Mouse (Mus musculus) 3T3-L1 (cell line): ENCODE measurements around the gene Dync1i1.

ENCODE experiments used
- DNase-seq: peaks from one replicate; pipeline ENCODE4 v3.0.0-alpha.2; 2015; ENCODE audit warnings: low read depth, low spot score

The Dync1i1 gene

DNA sequence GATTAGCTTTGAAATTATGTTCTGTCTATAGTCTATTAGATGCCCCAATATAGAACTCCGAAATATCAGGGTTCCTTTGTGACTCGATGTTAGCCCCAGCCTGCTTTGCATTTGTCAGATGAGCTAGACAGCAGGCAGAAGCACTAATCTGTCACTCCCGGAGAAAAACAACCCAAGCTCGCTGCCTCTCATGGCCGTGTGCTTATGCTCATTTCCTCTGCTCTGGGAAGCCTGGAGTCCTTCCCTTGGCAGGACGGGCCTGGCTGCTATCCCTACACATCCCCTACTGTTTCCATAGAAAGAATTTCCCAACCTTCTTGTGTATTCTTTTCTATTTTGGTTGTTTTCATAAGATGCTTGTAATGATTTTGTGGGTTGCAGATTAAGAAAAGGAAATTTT, 130.1 kb downstream of the Dync1i1 start:
- no peak for DNase-seq

DNA sequence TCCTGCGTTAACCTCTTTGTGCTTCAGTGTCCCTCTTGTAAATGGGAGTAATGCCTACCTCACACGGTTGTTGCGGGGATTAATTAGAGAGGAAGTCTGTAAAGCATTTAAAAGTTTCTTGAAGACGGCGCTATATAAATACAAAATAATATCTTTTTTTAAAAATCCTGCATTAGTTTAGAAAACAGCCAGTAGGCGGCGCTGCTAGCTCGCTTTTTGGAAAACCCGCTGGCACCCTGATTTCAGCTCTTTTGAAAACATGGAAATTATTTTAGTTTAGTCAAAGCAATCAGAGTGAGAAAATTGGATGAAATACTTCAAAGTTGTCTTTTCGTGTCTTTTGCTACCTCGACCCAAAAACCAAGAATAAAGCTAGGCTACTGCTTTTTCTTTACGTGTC, 132.9 kb downstream of the Dync1i1 start:
- DNase-seq: peak; percentile 78

DNA sequence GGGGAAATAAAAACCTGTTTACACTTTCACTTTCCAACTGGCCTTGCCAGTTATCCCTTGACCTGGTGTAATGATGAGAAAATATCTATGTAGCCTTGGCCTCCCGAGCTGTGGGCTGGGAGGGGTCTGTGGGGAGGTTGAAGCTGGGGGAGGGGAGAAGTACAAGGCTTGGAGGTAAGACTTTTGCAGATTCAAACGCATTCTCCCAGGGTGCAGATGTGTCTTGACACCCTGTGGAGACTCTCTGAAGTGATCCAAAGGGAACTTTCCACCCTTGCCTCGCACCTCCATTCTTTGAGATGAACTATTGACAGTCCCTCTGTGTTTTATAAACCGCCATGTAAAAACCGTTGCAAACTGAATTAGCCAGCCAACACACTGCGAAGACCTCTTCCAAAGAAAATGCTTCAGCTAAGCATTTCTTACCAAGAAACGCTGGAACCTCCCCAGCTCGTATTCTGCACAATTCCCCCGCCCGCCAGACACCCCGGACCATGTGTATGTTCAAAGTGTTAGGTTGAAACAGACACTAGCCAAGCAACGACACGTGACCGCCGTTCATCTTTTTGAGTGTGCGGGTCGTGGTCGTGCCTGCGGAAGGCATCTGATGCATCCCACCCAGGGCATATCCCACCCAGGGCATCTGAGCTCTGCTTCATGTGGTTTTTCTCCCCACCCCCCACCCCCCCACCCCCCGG, 133.6 kb downstream of the Dync1i1 start:
- DNase-seq: no peak

DNA sequence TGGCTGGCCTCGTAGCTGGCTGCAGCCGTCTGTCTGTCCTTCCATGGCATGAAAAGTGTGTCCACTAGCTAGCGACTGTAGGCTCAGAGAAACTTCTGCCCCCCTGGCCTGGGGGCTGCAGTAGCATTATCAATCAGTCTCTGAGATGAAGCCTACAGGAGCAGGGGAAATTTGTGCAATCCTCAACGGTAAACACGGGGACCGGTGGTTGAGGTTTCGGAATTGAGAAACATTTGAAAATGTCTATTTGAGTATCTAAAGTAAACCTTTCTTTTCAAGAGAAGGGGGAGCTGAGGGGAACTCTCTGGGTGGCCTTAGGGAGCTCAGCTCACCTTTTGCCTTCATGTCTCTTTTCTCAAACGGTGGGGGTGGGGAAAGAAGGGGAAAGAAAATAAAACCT, 134.2 kb downstream of the Dync1i1 start:
- DNase-seq: no peak

DNA sequence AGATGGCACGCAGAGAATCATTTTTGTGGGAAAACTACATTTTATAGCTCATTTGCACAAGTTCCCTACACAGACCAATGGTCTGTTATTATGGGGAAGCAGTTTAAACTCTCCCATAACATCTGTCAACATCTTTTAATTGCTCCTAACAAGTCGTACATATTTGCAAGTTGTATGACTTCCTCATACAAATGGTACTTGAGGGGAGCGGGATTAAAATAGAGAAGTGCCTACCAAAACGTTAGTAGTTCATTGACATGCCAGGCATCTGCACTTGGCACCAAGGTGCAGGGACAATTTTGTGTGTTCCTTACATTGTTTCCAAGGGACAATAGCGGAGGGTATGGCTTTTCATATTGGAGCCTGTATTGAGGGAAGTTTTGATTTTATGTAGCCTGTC, 140.7 kb downstream of the Dync1i1 start:
- DNase-seq: no peak

DNA sequence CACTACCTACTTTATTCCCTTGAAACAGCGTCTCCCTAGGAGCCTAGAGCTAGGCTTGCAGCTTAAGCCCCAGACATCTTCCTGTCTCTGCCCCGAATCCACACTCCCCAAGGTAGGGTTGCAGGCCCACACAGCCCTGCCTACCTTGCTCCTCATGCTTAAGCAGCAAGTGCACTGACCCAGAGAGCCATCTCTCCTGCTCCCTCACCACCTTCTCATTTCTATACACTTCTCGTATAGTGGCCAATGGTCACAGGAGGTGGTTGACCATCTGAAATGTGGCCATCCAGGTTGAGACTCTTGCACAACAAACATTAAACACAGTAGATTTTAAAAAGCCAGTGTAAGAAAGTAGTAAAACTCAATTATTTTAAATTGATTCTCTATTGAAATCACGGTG, 141.8 kb downstream of the Dync1i1 start:
- no peak for DNase-seq

DNA sequence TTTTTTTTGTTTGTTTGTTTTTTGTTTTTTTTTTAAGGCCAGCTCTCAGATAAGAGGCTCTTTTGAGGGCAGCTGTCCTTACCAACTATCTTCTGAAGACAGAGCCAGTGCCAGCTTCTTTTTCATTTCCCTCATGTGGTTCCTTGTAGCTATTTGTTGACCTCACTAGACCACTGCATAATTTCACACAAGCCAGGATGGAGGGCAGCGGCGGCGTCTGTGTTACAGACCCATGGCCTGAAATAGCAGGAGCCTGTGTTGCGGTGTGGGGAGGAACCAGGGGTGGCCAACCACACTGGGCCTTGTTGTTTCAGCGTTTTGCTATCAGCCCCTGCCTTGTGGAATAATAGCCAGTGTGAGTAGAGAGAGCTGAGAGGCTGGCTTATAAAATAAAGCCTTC, 145.6 kb downstream of the Dync1i1 start:
- no peak for DNase-seq

DNA sequence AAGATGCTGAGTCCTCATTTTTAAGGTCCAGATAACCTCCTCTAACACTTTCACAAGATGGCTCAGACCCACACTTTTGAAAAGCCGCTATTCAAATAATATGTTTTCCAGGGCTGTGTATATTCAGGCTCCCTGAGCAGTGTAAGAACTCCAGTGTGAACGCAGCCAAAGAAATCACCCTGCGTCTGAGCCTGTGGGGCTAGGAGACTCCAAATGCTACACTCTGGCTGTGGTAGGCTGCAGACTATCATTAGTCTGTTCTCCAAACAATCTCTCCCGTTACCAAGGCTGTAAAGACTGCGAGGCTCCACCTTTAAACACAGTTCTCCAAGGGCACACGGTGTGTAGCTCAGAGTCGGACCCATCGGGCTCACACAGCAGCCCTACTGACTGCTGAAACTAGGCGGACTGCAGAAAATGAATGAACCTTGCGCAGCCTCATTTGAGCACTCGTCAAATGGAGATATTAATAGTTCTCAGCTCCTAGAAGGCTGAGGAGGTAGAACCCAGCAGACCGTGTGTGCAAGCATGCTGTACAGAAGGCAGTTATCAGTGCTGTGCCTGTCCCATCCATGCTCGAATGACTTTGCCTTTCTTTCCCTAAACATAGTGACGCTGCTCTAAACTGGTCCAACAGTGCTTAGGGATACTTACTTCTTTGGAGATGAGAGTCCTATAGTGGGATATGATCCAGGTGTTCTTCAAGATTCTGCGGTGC, 146.3 kb downstream of the Dync1i1 start:
- DNase-seq: no peak

DNA sequence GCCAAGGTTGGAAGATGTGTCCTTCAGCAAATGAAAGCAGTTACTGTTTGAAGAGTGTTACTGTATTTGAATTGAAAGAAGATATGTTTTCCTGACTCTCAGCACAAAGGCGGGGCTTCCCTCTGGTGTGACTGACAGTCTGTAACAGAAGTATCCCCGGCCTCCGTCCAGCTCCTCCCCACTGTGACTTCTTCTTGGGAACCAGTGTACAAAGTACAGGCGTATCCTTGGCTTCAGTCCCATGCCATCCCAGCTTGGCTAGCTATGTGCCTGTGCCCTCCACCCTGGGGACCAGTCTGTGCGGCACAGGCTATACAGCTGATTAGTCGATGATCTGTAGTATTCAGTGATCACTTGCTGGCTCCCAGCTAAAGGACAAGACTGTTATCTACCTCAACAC, 163.9 kb downstream of the Dync1i1 start:
- no peak for DNase-seq

DNA sequence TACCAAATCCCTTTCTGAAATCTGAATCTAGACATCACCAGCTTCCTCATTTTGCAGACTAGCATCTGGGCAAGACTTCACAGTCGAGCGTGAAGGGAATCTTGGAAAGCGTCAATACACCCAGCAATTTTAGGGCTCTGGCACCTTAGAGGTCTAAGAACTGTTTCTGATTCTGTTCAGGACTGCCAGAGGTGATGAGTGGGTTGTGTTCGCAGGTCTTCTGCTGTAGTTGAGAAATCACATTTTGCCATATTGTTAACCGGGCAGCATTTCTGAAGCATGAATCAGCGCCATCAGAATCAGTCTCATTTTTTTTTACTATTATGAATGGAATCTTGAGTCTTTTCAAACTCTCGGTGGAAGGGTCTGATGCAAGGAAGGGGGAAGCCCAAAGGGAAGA, 185.9 kb downstream of the Dync1i1 start:
- DNase-seq: peak; percentile 68

DNA sequence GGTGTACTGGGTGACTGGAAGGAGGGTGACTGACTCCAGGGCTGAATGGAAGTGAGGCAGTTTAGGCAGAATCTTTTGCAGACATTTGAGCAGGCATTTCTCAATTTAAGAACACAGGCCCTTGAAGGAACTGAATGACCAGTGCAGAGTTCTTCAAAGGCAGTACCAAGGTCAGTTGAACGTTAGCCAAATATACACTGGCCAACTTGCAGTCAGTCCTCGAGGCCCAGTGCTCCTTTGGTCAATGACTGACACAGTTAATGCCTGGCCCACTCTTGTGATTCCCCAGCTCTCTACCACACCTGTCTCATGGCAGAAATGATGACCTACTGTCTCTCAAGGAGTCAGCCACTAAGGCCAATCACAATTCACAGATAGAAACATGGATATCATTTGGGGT, 189.6 kb downstream of the Dync1i1 start:
- DNase-seq: no peak

DNA sequence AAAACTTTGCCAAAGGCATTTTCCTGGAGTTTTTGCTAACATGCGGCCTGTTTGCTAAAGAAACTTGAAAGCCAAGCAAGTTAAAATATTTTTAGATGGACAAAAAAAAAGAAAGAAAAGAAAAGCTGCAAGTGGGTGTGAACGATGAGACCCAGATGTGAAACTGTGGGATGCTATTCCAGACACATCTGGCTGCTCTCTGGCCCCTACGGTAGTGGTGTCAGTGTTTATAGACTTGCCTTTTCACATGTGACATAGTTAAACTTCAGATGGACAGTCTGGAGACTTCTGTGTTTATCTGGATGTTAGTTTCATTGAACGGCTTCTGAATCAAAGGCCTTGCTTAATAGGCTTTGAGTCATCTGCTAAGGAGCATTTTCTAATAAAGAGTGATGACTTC, 195.2 kb downstream of the Dync1i1 start:
- DNase-seq: no peak

DNA sequence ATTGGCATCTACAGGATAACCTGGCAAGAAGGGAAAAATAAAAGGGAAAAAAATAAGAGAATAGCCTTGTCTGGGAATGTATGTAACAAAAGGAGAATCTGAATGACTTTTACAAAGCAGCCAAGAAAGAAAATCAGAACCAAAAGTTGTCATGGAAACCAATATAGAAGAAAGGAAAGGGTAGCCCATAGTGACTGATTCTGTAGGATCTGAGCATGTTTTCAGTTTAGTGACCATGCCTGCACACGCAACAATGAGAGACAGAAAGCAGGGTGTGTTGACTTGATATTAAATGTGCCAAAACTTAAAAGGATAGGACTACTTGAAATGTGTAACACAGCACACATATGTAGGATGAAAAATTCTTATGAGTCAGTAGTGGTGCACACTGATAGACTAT, 197.2 kb downstream of the Dync1i1 start:
- no peak for DNase-seq

DNA sequence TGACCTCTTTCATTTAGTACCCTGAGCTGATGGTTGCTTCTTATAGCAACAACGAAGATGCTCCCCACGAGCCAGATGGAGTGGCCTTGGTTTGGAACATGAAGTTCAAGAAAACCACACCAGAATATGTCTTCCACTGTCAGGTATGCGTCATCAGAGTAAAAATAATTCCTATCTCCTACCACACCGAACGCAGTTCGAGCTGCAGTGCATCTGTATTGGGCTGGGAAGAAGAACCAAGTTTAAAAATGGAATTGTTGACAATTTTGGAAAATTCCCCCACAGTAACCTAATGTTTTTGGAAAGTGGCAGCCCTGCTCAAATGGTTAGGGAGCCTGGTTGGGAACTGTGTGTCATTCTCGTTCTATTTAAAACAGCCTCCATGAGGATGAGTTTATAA, 197.7 kb downstream of the Dync1i1 start:
- no peak for DNase-seq

DNA sequence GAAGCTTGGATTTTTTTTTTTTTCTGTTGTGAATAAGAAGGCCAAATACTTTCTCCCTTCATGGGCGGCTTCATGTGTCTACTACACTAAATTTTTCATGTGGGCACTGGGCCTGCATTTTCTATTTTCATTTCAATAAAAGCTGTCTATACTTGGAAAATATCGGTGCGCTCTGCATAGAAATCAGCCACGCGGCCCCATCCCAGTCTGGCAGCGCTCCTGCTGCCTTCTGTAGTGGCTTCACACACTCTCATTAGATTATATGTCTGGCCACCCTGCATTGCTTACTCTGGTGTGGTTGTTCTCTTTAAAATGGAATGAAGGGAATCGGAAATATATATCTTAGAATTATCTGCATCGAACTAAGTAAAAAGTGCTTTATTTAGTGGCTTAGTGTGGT, 204.7 kb downstream of the Dync1i1 start:
- no peak for DNase-seq

DNA sequence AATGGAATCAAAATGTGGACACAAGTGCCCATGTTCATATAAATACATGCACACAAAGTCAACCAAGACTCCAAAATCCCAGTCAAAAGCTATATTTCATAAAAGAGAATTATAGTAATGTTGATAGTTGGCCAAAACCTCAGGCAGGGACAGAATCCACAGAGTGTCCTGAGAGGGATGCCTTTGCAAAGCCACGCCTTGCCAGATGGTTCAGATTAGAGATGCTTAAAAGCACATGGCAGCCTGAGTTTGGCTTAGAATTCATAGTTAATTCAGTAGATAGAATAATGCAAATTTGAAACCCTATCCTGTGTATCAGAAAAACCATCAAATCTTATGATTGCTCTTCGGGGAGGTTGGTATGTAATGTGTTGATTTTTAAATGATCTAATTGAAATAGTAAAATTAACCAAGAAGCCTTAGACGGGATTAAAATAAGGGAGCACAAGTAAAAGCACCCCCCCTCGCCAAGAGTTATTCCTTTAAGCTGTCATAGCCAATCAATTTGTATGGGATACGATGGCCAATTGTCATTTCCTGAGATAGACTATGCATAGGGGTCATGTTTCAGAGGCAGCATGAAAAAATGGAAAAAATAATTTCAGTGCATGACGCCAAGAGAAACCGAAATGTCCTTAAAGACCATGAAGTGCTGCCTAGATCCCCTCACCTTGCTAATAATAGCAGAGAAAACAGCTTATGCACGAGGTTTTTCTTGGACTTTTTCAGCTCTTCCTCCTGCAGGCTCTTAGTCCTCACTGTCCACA, 210.3 kb downstream of the Dync1i1 start:
- DNase-seq: peak; percentile 81

DNA sequence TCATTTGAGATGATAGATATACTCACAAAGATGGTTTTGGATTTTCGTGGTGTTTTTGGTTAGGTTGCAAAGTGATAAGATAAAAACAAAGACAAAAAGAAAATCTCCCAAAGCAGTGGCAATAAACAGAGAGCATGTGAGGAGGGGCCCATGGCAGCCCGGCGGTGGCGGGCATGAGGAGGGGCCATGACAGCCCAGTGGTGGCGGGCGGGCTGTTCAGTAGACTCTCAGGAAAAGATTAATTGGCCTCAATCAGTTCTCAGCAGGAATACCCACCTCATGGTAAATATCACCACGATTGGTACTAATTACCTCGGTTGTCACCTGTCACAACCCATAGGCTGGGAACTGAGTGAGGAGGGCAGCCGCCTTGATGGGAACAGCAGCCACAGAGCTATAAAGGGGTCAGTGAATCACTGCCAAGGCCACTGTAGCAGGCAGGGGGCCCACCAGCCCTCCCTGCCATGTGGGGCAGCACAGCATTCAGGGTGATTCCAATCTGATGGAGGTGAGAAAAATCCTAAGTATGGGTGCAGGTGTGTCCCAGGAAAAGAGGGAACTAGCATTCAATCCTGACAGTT, 224.5 kb downstream of the Dync1i1 start:
- DNase-seq: no peak

DNA sequence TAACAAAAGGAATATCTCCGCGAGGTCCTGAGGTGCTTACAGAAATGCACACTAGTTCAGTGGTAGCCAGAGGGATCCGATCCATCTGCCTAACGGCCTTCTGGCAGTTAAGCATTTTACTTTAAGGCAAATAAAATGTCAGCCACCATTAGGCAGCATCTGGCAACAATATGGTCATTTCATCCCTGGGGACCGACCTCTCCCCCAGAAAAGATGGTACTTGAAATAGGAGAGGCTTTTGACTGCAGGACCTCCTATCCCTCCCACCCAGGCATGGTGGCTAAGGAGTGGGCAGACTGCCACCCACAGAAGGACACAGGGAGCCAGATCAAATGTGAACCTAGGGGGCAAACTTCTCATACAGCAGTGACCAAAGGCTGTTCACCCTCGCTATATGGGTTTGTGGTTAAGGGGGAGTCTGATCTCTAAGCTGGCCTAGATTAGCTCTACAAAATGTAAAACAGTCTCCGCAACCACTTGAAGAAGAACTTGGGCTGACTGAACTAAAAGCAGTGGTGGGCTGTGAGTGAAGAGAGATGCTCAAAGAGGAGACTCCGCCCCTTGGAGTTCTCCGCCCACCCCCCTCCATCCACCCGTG, 231.0 kb downstream of the Dync1i1 start:
- DNase-seq: no peak

DNA sequence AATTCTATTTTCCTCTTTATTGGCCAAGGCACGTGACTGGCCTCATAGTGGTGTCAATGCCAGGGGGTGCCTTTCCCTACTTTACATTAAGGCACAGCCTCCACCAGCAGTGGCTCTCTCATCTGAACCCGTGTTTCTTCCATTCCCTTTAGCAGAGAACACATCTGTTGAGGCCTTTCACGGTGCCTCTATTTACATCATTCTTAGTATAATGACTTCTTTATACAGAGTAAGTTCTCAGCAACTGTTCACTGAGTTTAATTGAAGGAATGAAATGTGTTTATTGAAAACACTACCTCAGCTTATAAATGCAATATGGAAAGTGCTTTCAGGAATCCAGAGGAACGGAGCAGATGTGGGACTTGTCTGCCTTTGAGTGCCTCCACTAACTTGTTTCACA, 235.3 kb downstream of the Dync1i1 start:
- no peak for DNase-seq

DNA sequence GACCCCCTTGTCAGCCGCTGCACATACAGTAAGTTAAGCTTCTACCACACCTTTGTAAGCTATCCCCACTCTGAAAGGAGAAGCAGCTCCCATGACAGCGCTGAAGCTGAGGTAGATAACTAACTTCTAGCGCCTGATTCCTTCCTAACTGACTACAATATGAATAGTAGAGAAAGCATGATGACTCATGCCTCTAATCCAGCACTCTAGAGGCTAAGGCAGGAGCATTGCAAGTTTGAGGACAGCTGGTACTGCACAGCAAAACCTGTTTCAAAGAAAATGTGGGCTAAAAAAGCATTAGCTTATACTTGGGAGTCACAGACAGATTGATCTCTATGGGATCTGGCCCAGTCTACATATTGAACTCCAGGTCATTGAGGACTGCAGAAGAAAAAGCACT, 236.5 kb downstream of the Dync1i1 start:
- peak; percentile 7 for DNase-seq

DNA sequence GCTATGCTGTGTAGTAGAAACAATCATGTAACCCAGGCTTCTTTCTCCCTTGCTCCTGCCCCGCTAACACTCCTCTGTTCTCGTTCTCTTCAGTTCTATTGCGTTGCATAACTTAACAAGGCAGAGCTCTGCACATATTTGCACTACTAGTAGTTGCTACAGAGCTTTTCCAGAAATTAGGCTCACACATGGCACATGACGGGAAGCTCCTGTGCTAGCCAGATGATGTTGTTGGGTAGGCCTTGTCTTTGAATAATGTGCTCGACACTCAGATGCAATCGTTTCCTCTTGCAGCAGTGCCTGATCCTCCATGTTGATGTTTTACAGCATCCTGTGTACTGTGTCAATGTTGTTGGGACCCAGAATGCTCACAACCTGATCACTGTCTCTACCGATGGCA, 240.9 kb downstream of the Dync1i1 start:
- DNase-seq: no peak

DNA sequence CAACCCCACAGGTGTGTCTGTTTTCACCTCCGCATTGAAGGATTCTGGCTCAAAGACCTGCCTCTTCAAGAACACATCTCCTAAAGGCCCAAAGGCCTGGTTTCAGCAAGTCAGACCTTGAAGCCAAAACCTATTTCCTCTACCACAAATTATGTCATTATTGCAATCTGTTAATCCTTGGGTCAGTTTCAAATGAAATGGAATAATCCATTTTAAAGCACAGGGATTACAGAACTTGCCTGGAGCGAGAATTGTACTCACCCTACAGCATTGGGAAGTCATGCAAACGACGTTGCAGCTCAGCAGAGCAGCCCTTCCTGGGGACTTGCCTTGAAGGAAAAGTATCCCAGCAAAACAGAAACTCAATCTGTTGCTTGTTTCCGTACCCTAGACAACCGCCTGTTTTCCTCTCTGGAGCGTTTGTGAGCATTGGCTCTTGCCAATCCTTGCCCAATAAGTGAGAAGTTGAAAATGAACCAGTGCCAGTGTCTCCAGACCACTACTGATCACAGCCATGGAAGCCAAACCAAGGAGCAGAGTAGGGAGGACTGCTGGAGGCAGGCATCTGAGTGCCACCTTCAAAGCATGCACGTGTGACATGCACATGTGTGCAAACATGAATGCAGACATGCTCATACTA, 241.5 kb downstream of the Dync1i1 start:
- DNase-seq: no peak
